Mouse (Mus musculus): Measurements from ENCODE around the gene Npr3. TPM values are rescaled to one million over a fixed set of nuclear protein-coding genes. Genes with fewer than 3 reads are reported as not detected.
"Not testable (repeated sequence)": the region's sequence is repeated elsewhere in the genome, so short reads cannot be mapped to it uniquely, and the experiment has no call there.

Gene Npr3
- polyA plus RNA-seq, 1 experiment = 3.4 TPM

- no peak overlapping the region for H3K27ac ChIP-seq (ENCODE audit: insufficient read depth, low read length)
- H3K4me1 ChIP-seq (ENCODE audit: control insufficient read depth, insufficient read depth, low read length) = peaks cover 11% of the 10 kb centered on the region
- no peak overlapping the region for H3K4me3 ChIP-seq (ENCODE audit: insufficient read depth, low read length)
- no peak for TF ChIP-seq CTCF (IDR thresholded peaks at IDR 0.05; ENCODE audit: extremely low read depth, insufficient read depth, low read length)
- TF ChIP-seq POLR2A (IDR thresholded peaks at IDR 0.05; ENCODE audit: extremely low read depth, insufficient read depth, low read length) = no peak
Observed at GRCm38 (mm10) chr15:11859829-11860228, 47.3 kb downstream of the Npr3 start.

DNA sequence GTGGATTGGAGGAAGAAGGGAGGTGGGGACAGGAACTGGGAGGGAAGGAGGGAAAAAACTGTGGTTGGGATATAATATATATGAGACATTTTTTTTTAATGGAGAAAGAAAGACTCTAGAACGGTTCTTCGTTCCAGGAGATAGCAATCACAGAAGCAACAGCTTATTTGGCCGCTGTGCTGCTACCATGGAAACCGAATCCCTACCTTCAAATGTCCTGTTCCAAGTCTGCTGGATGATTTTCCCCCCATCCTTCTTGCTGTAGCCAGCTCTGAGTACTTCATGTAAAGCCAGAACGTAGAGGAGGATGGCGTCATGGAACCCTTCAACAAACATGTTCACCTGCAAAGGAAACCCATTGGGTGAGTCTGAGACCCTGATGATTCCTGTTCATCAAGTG is 48.7 kb downstream of the Npr3 start:
- TF ChIP-seq CTCF (IDR thresholded peaks at IDR 0.05; ENCODE audit: extremely low read depth, insufficient read depth, low read length) (no peak), POLR2A (IDR thresholded peaks at IDR 0.05; ENCODE audit: extremely low read depth, insufficient read depth, low read length) (no peak)
- Histone ChIP-seq H3K4me3 (ENCODE audit: insufficient read depth, low read length) (no peak overlapping the region), H3K4me1 (ENCODE audit: control insufficient read depth, insufficient read depth, low read length) (peaks cover 11% of the 10 kb centered on the region)

DNA sequence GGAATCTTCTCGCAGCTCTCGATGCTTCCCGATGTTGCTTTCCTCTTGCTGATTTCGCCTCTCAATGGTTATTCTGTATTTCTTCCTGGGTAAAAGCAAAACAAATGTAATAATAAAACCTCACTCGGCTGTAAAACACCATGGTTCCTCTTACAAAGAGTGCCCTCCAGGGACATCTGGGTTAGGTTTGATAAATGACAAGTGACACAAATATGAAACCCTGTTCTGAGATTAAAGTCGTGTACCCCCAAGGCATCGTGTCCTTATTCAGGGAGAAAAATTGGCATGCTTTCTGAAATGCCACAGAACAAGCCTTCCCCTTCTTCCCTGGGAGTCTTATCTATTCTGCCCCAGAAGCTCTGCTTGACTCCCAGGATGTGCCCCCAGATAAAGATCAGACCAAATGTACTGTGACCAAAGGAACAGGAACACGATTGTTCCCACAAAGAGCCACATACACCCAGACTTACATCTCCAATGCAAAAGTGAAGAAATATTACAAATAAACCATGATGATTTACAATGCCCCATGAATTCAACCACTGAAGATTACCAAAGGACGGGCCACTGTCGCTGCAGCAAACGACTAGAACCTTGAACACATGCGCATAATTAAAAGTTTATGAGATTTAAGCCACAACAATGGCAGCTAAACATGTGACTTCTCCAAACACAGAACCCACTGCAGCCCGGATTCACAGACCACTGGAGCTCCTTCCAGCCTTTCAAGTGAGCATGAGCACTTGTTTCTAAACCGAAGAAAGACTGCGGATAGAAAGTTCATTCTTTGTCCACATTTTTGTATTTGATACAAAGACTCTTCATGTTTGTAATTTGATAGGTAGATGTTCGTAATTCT is 61.7 kb downstream of the Npr3 start:
- no peak overlapping the region for H3K4me3 ChIP-seq (ENCODE audit: insufficient read depth, low read length)
- no peak for TF ChIP-seq CTCF (IDR thresholded peaks at IDR 0.05; ENCODE audit: extremely low read depth, insufficient read depth, low read length)
- TF ChIP-seq POLR2A (IDR thresholded peaks at IDR 0.05; ENCODE audit: extremely low read depth, insufficient read depth, low read length) = no peak
- no peak overlapping the region for H3K27ac ChIP-seq (ENCODE audit: insufficient read depth, low read length)
- no peaks in the 10 kb centered on the region for H3K4me1 ChIP-seq (ENCODE audit: control insufficient read depth, insufficient read depth, low read length)

More for the DNA sequence above, 48.7 kb downstream of the Npr3 start:
- H3K27ac ChIP-seq (ENCODE audit: insufficient read depth, low read length) = no peak overlapping the region

DNA sequence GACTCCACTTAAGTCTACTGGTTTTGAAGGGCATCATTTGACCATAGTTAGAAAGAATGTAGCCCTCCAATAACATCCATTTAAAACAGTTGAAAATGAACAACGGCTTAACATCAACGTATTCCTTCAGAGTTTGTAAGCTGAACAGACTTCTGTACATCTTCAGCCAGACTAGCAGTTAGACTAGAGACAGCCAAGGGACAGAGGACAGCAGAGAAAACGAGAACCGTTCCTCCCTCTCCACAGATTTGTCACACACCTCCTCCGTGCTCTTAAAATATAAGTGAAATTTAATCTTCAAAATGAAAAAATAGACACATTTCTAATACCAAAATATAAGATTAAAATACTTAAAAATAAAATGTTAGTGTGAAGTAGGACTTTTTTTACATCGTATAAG is 63.0 kb downstream of the Npr3 start:
- Histone ChIP-seq H3K4me3 (ENCODE audit: insufficient read depth, low read length) (no peak overlapping the region), H3K4me1 (ENCODE audit: control insufficient read depth, insufficient read depth, low read length) (no peaks in the 10 kb centered on the region), H3K27ac (ENCODE audit: insufficient read depth, low read length) (no peak overlapping the region)
- TF ChIP-seq POLR2A (IDR thresholded peaks at IDR 0.05; ENCODE audit: extremely low read depth, insufficient read depth, low read length) = no peak
- no peak for TF ChIP-seq CTCF (IDR thresholded peaks at IDR 0.05; ENCODE audit: extremely low read depth, insufficient read depth, low read length)

GRCm38 (mm10) chr15:11841828-11842227 is 65.3 kb downstream of the Npr3 start:
- TF ChIP-seq POLR2A (IDR thresholded peaks at IDR 0.05; ENCODE audit: extremely low read depth, insufficient read depth, low read length) (no peak), CTCF (IDR thresholded peaks at IDR 0.05; ENCODE audit: extremely low read depth, insufficient read depth, low read length) (no peak)

GRCm38 (mm10) chr15:11835913-11836312 is 71.2 kb downstream of the Npr3 start:
- Histone ChIP-seq H3K4me3 (ENCODE audit: insufficient read depth, low read length) (no peak overlapping the region), H3K27ac (ENCODE audit: insufficient read depth, low read length) (no peak overlapping the region), H3K4me1 (ENCODE audit: control insufficient read depth, insufficient read depth, low read length) (no peaks in the 10 kb centered on the region)
- TF ChIP-seq CTCF (IDR thresholded peaks at IDR 0.05; ENCODE audit: extremely low read depth, insufficient read depth, low read length) (no peak), POLR2A (IDR thresholded peaks at IDR 0.05; ENCODE audit: extremely low read depth, insufficient read depth, low read length) (no peak)

More at GRCm38 (mm10) chr15:11841828-11842227, 65.3 kb downstream of the Npr3 start:
- Histone ChIP-seq H3K4me3 (ENCODE audit: insufficient read depth, low read length) (no peak overlapping the region), H3K4me1 (ENCODE audit: control insufficient read depth, insufficient read depth, low read length) (no peaks in the 10 kb centered on the region), H3K27ac (ENCODE audit: insufficient read depth, low read length) (no peak overlapping the region)

DNA sequence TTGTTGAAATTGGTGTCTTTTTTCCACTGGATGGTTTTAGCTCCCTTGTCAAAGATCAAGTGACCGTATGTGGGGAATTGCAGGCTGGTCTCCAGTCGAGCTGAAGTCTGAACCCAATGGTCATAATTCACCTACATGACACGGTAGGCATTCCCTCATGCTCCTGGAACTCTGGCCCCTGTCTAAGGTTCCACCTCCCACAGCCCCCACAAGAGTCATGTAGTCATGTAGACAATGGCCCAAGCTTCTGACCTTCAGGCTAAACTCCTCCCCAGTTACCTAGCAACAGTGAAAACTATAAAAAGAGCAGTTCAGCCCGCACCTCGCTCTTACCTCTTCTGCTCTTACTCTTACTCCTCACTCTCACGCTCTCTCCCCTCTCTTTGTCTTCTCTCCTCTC is 84.7 kb downstream of the Npr3 start:
- not testable (repeated sequence) for H3K4me3 ChIP-seq (ENCODE audit: insufficient read depth, low read length); H3K4me1 ChIP-seq (ENCODE audit: control insufficient read depth, insufficient read depth, low read length); H3K27ac ChIP-seq (ENCODE audit: insufficient read depth, low read length)

DNA sequence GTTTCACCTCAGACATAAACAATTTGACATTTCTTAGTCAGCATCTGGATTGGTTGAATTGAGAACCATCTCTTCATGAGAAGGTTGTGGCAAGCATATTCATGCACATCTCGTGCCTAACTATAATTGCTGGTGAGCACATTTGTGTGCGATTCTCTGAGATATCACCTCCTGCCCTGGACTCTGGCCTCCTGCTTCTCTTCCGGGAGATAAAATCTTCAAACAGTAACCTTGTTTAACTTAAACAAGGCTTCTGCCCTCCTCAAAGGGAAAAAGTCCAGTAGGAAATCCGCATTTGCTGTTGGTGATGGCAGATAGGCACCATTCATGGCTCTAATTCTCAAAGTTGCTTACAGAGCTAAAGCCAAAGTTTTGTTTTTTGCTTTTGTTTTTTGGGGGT is 91.5 kb downstream of the Npr3 start:
- Histone ChIP-seq H3K4me1 (ENCODE audit: control insufficient read depth, insufficient read depth, low read length) (no peaks in the 10 kb centered on the region; the same call in 1 of the 2 replicates), H3K27ac (ENCODE audit: insufficient read depth, low read length) (no peak overlapping the region), H3K4me3 (ENCODE audit: insufficient read depth, low read length) (no peak overlapping the region)
- TF ChIP-seq POLR2A (IDR thresholded peaks at IDR 0.05; ENCODE audit: extremely low read depth, insufficient read depth, low read length) = no peak
- TF ChIP-seq CTCF (IDR thresholded peaks at IDR 0.05; ENCODE audit: extremely low read depth, insufficient read depth, low read length) = no peak

- Histone ChIP-seq H3K27ac (ENCODE audit: insufficient read depth, low read length) (no peak overlapping the region), H3K4me1 (ENCODE audit: control insufficient read depth, insufficient read depth, low read length) (no peaks in the 10 kb centered on the region), H3K4me3 (ENCODE audit: insufficient read depth, low read length) (no peak overlapping the region)
- TF ChIP-seq CTCF (IDR thresholded peaks at IDR 0.05; ENCODE audit: extremely low read depth, insufficient read depth, low read length) = no peak
- TF ChIP-seq POLR2A (IDR thresholded peaks at IDR 0.05; ENCODE audit: extremely low read depth, insufficient read depth, low read length) = no peak
Observed at GRCm38 (mm10) chr15:11803576-11803975, 103.5 kb downstream of the Npr3 start.

All from cortical plate, adult 2 months (tissue).